Mouse (Mus musculus): ENCODE measurements around the gene Mlst8. TPM values are rescaled to one million over a fixed set of nuclear protein-coding genes. Genes with fewer than 3 reads are reported as not detected.

Mlst8 gene
- total and polyA plus RNA-seq, 3 experiments, result 35.4 to 57.3 TPM; not detected in 1

GRCm38 (mm10) chr17:24478663-24479380 is at the start of gene Mlst8 (continued):
- TF ChIP-seq HCFC1 (IDR thresholded peaks at IDR 0.05; ENCODE audit: low read depth, low read length), result peak; percentile 86
- TF ChIP-seq KAT2A (conservative IDR thresholded peaks at IDR 0.05; ENCODE audit: low read depth, low read length), result no peak; the same call in 1 of the 2 replicates
- no peak for TF ChIP-seq CHD2 (IDR thresholded peaks at IDR 0.05; ENCODE audit: low read length)
- TF ChIP-seq POLR2AphosphoS2 (IDR thresholded peaks at IDR 0.05; ENCODE audit: low read length), result peak; percentile 97
- TF ChIP-seq MAFK (IDR thresholded peaks at IDR 0.05; ENCODE audit: borderline replicate concordance, low read depth, low read length), result no peak

DNA sequence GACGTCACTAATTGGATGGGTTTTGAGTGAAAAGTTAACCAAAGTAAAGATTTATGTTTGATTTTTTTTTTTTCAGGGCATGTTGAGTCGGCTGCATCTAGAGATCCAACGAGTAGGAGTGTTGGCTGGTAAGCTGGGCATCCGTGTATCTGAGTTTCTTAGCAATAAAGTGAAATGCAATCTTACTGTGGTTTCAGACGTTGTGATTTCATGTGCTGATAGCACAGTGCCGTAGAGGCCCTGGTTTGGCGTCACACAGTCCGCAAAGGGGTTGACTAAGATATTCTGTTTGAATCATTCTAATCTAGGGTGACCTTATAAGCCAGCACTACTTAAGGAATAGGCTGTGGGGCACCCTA is 49.7 kb upstream of the Mlst8 start:
- peak; percentile 58 for DNase-seq (ENCODE audit: low read depth, low spot score)
- peak overlapping the region; percentile 81 for H3K27ac ChIP-seq (ENCODE audit: control insufficient read depth, low read depth, low read length)
- H3K9ac ChIP-seq (ENCODE audit: control insufficient read depth, low read depth, low read length, poor library complexity, severe bottlenecking), result peak overlapping the region; percentile 76
- H3K9me3 ChIP-seq (replicated peaks; ENCODE audit: insufficient read depth, low read length), result no peaks in the 10 kb centered on the region
- H3K79me2 ChIP-seq (ENCODE audit: control insufficient read depth, insufficient read depth, low read length, poor library complexity), result peaks cover 44% of the 10 kb centered on the region
- H3K27me3 ChIP-seq (ENCODE audit: control insufficient read depth in 1 of 2, insufficient read depth in 2 of 2, low read length in 2 of 2), result no peaks in the 10 kb centered on the region
- peaks cover 0 to 8% of the 10 kb centered on the region in 2 experiments; a peak in 1 of 4 replicates for H3K4me1 ChIP-seq (ENCODE audit: control insufficient read depth in 1 of 2, insufficient read depth in 2 of 2, low read length in 2 of 2)
- peak; percentile 49 for TF ChIP-seq RCOR1 (IDR thresholded peaks at IDR 0.05; ENCODE audit: low read depth, low read length)
- TF ChIP-seq UBTF (IDR thresholded peaks at IDR 0.05; ENCODE audit: borderline replicate concordance, insufficient read depth, low read depth, low read length), result no peak
- TF ChIP-seq MXI1 (IDR thresholded peaks at IDR 0.05; ENCODE audit: low read depth, low read length), result peak; percentile 7; the same call in 1 of the 2 replicates
- TF ChIP-seq GATA1 (IDR thresholded peaks at IDR 0.05; ENCODE audit: low read depth, low read length), result peak; percentile 43; the same call in 1 of the 2 replicates
- TF ChIP-seq CHD1 (IDR thresholded peaks at IDR 0.05; ENCODE audit: low read depth, low read length), result peak; percentile 86; the same call in 1 of the 2 replicates
- TF ChIP-seq USF2 (IDR thresholded peaks at IDR 0.05; ENCODE audit: borderline replicate concordance in 1 of 2, insufficient read depth in 1 of 2, low read depth in 1 of 2, low read length in 2 of 2), result no peak
- 0 out of 2 replicates have a peak, but pooled peaks have one; percentile 2 for TF ChIP-seq POLR2AphosphoS2 (IDR thresholded peaks at IDR 0.05; ENCODE audit: low read length)
- peak; percentile 30 to 32; a peak in 1 of 4 replicates for TF ChIP-seq POLR2A (IDR thresholded peaks at IDR 0.05; ENCODE audit: control insufficient read depth in 1 of 2, insufficient read depth in 1 of 2, low read depth in 1 of 2, low read length in 2 of 2, poor library complexity in 1 of 2)
- peak overlapping the region; percentile 54 to 71 for H3K4me3 ChIP-seq (ENCODE audit: control insufficient read depth in 1 of 2, insufficient read depth in 1 of 2, low read depth in 2 of 2, low read length in 2 of 2)
- H3K36me3 ChIP-seq (ENCODE audit: control insufficient read depth in 1 of 2, insufficient read depth in 2 of 2, low read length in 2 of 2), result peaks cover 0 to 10% of the 10 kb centered on the region in 2 experiments; a peak in 3 of 4 replicates

- H3K4me1 ChIP-seq (ENCODE audit: control insufficient read depth in 1 of 2, insufficient read depth in 2 of 2, low read length in 2 of 2), result peaks cover 0 to 8% of the 10 kb centered on the region in 2 experiments; a peak in 1 of 4 replicates
- peak; percentile 61; the same call in 1 of the 2 replicates for TF ChIP-seq MAX (IDR thresholded peaks at IDR 0.05; ENCODE audit: low read length)
- peak; percentile 94 for TF ChIP-seq SIN3A (IDR thresholded peaks at IDR 0.05; ENCODE audit: low read length)
- peak; percentile 26; the same call in 1 of the 2 replicates for TF ChIP-seq NRF1 (IDR thresholded peaks at IDR 0.05; ENCODE audit: insufficient read depth, low read depth, low read length, poor library complexity, severe bottlenecking)
- no peak for TF ChIP-seq E2F4 (IDR thresholded peaks at IDR 0.05; ENCODE audit: borderline replicate concordance, low read depth, low read length)
- TF ChIP-seq MYB (IDR thresholded peaks at IDR 0.05; ENCODE audit: low read depth, low read length), result no peak
- peak; percentile 95 for TF ChIP-seq KAT2A (conservative IDR thresholded peaks at IDR 0.05; ENCODE audit: low read depth, low read length)
- no peak for TF ChIP-seq USF2 (IDR thresholded peaks at IDR 0.05; ENCODE audit: borderline replicate concordance in 1 of 2, insufficient read depth in 1 of 2, low read depth in 1 of 2, low read length in 2 of 2)
- TF ChIP-seq EP300 (IDR thresholded peaks at IDR 0.05; ENCODE audit: low read depth in 1 of 2, low read length in 2 of 2), result no peak
- peak; percentile 98 for TF ChIP-seq POLR2AphosphoS2 (IDR thresholded peaks at IDR 0.05; ENCODE audit: low read length)
- TF ChIP-seq ZKSCAN1 (IDR thresholded peaks at IDR 0.05; ENCODE audit: low read depth, low read length), result no peak
- no peak for TF ChIP-seq MAZ (IDR thresholded peaks at IDR 0.05; ENCODE audit: low read depth, low read length)
- TF ChIP-seq POLR2A (IDR thresholded peaks at IDR 0.05; ENCODE audit: control insufficient read depth in 1 of 2, insufficient read depth in 1 of 2, low read depth in 1 of 2, low read length in 2 of 2, poor library complexity in 1 of 2), result peak; percentile 84 to 100
- no peak for TF ChIP-seq CTCF (IDR thresholded peaks at IDR 0.05 in 2 of 3, conservative IDR thresholded peaks at IDR 0.05 in 1 of 3; ENCODE audit: control insufficient read depth in 1 of 3, insufficient read depth in 1 of 3, low read depth in 2 of 3, low read length in 3 of 3, poor library complexity in 1 of 3, severe bottlenecking in 1 of 3)
- TF ChIP-seq NELFE (IDR thresholded peaks at IDR 0.05; ENCODE audit: low read depth, low read length), result peak; percentile 100
- peak; percentile 83 for TF ChIP-seq MXI1 (IDR thresholded peaks at IDR 0.05; ENCODE audit: low read depth, low read length)
- no peak for TF ChIP-seq UBTF (IDR thresholded peaks at IDR 0.05; ENCODE audit: borderline replicate concordance, insufficient read depth, low read depth, low read length)
- TF ChIP-seq GABPA (IDR thresholded peaks at IDR 0.05; ENCODE audit: low read depth, low read length), result no peak
- TF ChIP-seq MAFK (IDR thresholded peaks at IDR 0.05; ENCODE audit: borderline replicate concordance, low read depth, low read length), result no peak
- peak; percentile 98 for TF ChIP-seq HCFC1 (IDR thresholded peaks at IDR 0.05; ENCODE audit: low read depth, low read length)
Measured at GRCm38 (mm10) chr17:24527723-24528559, 49.1 kb upstream of the Mlst8 start, which contains the start of gene Traf7. TSS of gene Traf7 (minus strand) at chr17:24527938.

More at GRCm38 (mm10) chr17:24527723-24528559, 49.1 kb upstream of the Mlst8 start, which contains the start of gene Traf7:
- H3K4me3 ChIP-seq (ENCODE audit: control insufficient read depth in 1 of 2, insufficient read depth in 1 of 2, low read depth in 2 of 2, low read length in 2 of 2), result peak within 1 kb of the TSS; percentile 77 to 78
- peak within 1 kb of the TSS; percentile 86 for H3K9ac ChIP-seq (ENCODE audit: control insufficient read depth, low read depth, low read length, poor library complexity, severe bottlenecking)
- DNase-seq (ENCODE audit: low read depth, low spot score), result peak; percentile 100
- H3K36me3 ChIP-seq (ENCODE audit: control insufficient read depth in 1 of 2, insufficient read depth in 2 of 2, low read length in 2 of 2), result peaks cover 0 to 10% of the 10 kb centered on the region in 2 experiments; a peak in 3 of 4 replicates
- peak within 1 kb of the TSS; percentile 81 for H3K27ac ChIP-seq (ENCODE audit: control insufficient read depth, low read depth, low read length)
- H3K9me3 ChIP-seq (replicated peaks; ENCODE audit: insufficient read depth, low read length), result no peaks in the 10 kb centered on the region
- no peaks in the 10 kb centered on the region for H3K27me3 ChIP-seq (ENCODE audit: control insufficient read depth in 1 of 2, insufficient read depth in 2 of 2, low read length in 2 of 2)
- H3K79me2 ChIP-seq (ENCODE audit: control insufficient read depth, insufficient read depth, low read length, poor library complexity), result peaks cover 46% of the 10 kb centered on the region

Measured in MEL (cell line).